Mouse (Mus musculus): ENCODE measurements around the gene Gm5592. TPM values are rescaled to one million over a fixed set of nuclear protein-coding genes. Genes with fewer than 3 reads are reported as not detected.
"Not testable (repeated sequence)": the region's sequence is repeated elsewhere in the genome, so short reads cannot be mapped to it uniquely, and the experiment has no call there.

The Gm5592 gene
- not detected in 2 replicates for polyA plus RNA-seq (2012; ENCODE audit: insufficient read depth, insufficient read length, missing spikeins)

DNA sequence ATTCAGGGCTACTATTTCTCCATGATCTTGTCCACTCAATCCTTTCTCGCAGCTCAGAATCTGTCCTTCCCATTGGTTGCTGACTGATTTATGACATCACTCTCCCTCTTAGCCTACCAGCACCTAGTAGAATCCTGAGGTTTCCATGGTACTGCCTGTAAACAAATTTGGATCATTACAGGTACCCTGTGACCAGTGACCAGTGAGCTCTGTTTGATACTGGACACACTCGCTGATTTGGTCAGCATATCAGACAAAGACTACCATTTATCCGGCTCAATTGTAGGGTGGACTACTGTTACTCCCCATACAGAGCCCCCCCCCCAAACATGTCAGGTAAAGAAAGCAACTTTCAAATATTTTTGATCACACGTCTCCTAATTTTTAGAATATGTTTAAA lies at the start of gene Gm5592:
Gene Gm5592, plus strand, starts transcription at position 301 of the 400 bp plus-strand sequence.
- H3K4me3 ChIP-seq (ENCODE audit: insufficient read depth, low read depth, low read length); H3K4me1 ChIP-seq (ENCODE audit: control insufficient read depth, insufficient read depth, insufficient read length, low read length); H3K27ac ChIP-seq (replicated peaks; ENCODE audit: low read depth, low read length): not testable (repeated sequence)

DNA sequence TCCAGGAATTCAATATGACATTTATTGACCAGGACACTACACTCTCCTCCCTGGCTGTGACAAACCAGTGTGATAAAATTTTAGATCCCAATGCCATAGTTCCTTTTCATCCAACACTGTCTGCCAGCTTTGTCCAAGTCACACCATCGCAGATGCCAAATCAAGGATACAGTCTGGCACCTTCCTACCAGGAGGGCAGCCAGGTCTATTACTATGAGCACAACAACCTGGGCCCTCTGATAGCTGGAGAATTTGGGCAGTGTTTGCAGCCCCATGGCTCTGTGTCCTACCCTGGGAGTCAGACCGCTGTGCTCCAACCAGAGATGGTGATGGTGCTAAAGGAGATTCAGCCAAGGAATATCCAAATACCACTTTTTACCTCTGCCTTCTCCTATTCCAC lies 2.2 kb downstream of the Gm5592 start:
- H3K4me1 ChIP-seq (ENCODE audit: control insufficient read depth, insufficient read depth, insufficient read length, low read length); H3K4me3 ChIP-seq (ENCODE audit: insufficient read depth, low read depth, low read length); H3K27ac ChIP-seq (replicated peaks; ENCODE audit: low read depth, low read length): not testable (repeated sequence)

DNA sequence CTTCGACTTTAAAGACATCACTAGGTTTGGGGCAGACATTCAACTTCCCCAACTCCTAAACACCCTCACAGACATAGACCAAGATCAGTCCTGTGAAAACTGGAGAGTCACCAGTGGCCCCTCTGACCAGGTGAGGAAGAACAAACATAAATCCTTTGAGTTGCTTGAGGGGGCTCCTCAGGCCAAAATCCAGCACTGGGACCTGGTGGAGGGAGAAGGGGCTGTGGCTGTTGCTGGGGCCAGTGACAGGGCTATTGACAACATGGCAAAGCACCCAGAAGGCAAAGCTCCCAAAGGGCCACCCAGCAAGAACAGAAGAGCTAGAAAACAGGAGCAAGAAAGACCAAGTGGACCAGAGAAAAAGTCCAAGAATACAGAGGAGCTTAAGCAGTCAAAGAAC lies 4.2 kb downstream of the Gm5592 start:
- H3K4me3 ChIP-seq (ENCODE audit: insufficient read depth, low read depth, low read length); H3K4me1 ChIP-seq (ENCODE audit: control insufficient read depth, insufficient read depth, insufficient read length, low read length); H3K27ac ChIP-seq (replicated peaks; ENCODE audit: low read depth, low read length): not testable (repeated sequence)

DNA sequence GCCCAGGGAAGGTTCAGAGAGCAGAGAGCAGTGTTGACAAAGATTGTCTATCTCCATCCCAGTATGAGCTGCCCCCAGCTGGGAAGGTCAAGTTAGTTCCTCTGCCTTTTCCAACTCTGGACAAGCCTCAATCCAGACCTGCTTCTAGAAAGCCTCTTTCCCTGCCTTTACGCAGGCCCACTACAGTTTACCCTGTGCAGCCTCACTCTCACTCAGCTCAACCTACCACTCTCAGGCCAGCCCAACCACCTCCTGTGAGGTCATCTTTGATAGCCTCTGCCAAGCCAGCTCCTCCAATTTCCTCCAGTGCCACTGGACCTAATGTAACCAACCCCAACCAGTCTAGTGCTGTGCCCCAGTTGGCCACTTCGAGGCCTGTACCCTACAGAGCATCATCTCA lies 4.9 kb downstream of the Gm5592 start:
- not testable (repeated sequence) for H3K4me1 ChIP-seq (ENCODE audit: control insufficient read depth, insufficient read depth, insufficient read length, low read length); H3K27ac ChIP-seq (replicated peaks; ENCODE audit: low read depth, low read length); H3K4me3 ChIP-seq (ENCODE audit: insufficient read depth, low read depth, low read length)

DNA sequence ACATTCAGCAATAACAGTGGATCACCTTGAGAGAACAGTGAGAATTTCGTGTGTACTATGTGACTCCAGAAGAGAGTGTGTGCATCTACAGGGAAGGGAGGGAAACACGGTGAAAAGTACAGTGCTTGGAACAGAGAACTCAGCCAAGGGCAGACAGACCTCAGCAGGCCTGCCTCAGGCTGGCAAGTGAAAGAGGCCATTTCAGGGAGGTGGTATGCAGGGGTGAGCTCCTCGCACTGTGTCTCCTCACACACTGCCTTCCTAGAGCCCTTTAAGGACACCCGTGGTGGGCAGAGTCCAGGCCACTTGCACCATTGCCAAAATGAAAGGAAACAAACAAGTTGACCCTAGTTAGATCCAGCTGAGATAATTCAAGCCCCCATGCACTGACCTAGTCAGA lies 40.0 kb downstream of the Gm5592 start:
- no peaks in the 10 kb centered on the region for H3K4me1 ChIP-seq (ENCODE audit: control insufficient read depth, insufficient read depth, insufficient read length, low read length)
- H3K4me3 ChIP-seq (ENCODE audit: insufficient read depth, low read depth, low read length) = no peak overlapping the region
- H3K27ac ChIP-seq (replicated peaks; ENCODE audit: low read depth, low read length) = no peak overlapping the region

Other genes with a start within 250 kb of the Gm5592 start
- gene 4930433I11Rik, start 166.3 kb upstream of the Gm5592 start, polyA plus RNA-seq (2012; ENCODE audit: insufficient read depth, insufficient read length, missing spikeins) = not detected in 2 replicates
- gene Gm4884, start 121.1 kb upstream of the Gm5592 start, polyA plus RNA-seq (2012; ENCODE audit: insufficient read depth, insufficient read length, missing spikeins) = not detected in 2 replicates
- 9.0 and 12.7 TPM in 2 replicates for gene AI987944, start 239.5 kb downstream of the Gm5592 start, polyA plus RNA-seq (2012; ENCODE audit: insufficient read depth, insufficient read length, missing spikeins)

All from brown adipose tissue, adult 24 weeks (tissue).